13 mouse cellular contexts compared by ENCODE assay signal in genomic region chr1:177557432-177557831, GRCm38 (mm10).
"Had no signal": no experiment of that assay in that cellular context is flagged by ENCODE, and none has a peak within 500 bp of the region (broad histone marks: within the 10 kb centered on the region; RNA-seq: fewer than 3 reads in every experiment).

No protein-coding gene starts in this region.

- ATAC-seq: inflammation-experienced regulatory T-cells, adult 6 months; midbrain, embryonic 13.5 days had no signal

- H3K9ac ChIP-seq: limb, embryonic 13.5 days; lung, embryonic 15.5 days; midbrain, embryonic 13.5 days had no signal

- H3K4me2 ChIP-seq: lung, embryonic 15.5 days; midbrain, embryonic 13.5 days had no signal

- DNase-seq: kidney, adult 18-20 months; kidney, adult 9 months; kidney, postnatal 14 days; kidney, postnatal 4 days; lung, adult 18-20 months; lung, postnatal 10 days; lung, postnatal 36 days; thymus, postnatal 25 days had no signal

- H3K4me3 ChIP-seq: limb, embryonic 10.5 days; limb, embryonic 13.5 days; lung, embryonic 15.5 days; midbrain, embryonic 13.5 days had no signal

- H3K36me3 ChIP-seq: limb, embryonic 10.5 days; limb, embryonic 13.5 days; lung, embryonic 15.5 days; midbrain, embryonic 13.5 days had no signal

- H3K9me3 ChIP-seq: limb, embryonic 10.5 days; limb, embryonic 13.5 days; lung, embryonic 15.5 days; midbrain, embryonic 13.5 days had no signal

- H3K27ac ChIP-seq: limb, embryonic 10.5 days; limb, embryonic 13.5 days; lung, embryonic 15.5 days; midbrain, embryonic 13.5 days had no signal

- H3K27me3 ChIP-seq: limb, embryonic 13.5 days; lung, embryonic 15.5 days had no signal
